Mouse (Mus musculus) G1E-ER4 (cell line): ENCODE data around the gene Adm. TPM values are rescaled to one million over a fixed set of nuclear protein-coding genes. Genes with fewer than 3 reads are reported as not detected.

ENCODE experiments used
- GATA1 ChIP-seq: IDR thresholded peaks from one replicate; pipeline ENCODE4 v1.8.0; 2012; ENCODE audit warnings: low read length, inconsistent platforms
- polyA plus RNA-seq: library from polyadenylated mRNA; stranded (reverse); fragments of >175 nt; gene quantifications from 2 replicates; pipeline ENCODE4 v1.2.3, GENCODE M21; 2012

The Adm gene
- polyA plus RNA-seq, 1 experiment, result not detected

DNA sequence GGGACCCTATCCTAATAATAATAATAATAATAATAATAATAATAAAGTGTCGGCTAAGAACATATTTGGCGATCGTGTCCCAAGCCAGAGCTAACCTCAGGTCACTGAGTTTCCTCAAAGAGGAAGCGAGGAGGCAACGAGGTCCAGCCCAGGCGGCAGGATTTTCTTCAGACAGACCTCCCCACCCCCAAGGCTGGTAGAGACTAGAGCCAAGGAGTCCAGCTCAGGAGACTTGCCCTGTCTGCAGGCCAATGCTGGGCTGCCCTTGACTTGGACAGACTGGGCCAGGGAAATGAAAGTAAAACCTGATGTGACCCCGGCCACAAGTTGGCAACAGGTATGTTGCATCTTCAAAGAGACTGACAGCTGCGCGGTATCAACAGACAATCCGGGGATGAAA lies 2.0 kb upstream of the Adm start:
- no peak for TF ChIP-seq GATA1

DNA sequence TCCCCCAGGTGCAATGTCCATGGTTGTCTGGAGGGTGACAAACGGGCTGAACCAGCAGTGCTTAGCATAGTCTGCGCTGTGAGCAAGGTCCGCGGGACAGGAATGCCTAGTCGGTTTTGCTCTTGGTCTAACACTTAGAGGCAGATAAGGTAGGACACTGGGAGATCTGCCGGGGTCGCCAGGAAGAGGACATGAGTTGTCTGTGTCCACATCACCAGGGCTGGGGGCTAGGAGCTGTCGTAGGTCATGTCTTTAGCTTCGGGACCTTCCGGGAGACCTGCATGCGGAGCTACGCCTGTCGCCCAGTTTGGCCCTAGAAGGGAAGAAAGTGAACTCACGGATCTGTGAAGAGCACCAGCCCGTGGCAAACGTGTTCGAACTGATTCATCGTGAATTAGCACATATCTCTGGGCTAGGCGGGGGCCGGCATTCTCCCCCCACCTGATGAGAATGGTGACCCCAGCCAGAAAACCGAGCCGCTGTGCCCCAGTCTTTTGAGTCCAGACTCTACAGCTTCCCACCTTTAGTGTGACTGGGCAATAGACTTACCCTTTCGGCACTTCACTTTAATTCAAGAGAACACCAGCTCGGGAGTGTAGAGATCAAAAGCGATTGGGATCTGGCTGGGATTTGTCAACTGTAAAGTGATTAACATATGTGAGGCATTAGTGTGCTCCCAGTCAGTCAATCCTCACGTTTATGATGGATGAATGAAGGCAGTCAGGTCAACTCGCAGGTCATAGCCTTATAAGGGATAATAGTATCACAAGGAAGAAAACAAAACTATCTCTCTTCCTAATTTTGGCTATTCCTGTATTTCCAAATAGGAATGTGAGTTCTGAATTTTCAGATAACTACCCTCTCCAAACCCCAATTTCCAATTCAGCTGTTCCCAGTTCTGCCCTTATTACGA lies 1.0 kb upstream of the Adm start:
- TF ChIP-seq GATA1, result no peak

DNA sequence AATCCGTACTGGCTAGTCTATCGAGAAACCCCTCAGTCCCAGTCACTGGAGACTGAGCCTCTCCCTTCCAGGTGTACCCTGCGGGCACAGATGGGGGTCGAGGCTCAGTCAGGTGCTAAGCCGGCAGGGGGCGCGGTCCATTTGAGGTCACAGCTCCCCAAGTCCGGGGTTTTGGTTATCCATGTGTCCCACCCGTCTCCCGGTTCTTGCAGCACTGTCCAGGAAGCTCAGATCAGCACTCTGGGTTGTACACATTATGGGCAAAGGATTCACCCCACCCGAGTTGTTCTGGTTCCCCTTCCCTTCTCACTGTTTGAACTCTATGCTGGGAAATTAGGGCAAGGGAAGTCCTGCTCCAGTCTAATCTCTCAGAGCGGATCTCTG lies 370 bp upstream of the Adm start:
- TF ChIP-seq GATA1, result no peak

DNA sequence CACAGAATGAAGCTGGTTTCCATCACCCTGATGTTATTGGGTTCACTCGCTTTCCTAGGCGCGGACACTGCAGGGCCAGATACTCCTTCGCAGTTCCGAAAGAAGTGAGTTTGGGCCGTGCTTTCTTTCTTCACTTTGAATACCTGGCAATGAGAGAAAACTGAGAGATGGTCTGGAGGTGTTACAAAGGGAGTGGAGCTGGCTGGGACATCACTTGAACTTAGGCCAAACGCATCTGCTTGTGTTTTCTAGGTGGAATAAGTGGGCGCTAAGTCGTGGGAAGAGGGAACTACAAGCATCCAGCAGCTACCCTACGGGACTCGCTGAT lies 776 bp downstream of the Adm start:
- no peak for TF ChIP-seq GATA1

DNA sequence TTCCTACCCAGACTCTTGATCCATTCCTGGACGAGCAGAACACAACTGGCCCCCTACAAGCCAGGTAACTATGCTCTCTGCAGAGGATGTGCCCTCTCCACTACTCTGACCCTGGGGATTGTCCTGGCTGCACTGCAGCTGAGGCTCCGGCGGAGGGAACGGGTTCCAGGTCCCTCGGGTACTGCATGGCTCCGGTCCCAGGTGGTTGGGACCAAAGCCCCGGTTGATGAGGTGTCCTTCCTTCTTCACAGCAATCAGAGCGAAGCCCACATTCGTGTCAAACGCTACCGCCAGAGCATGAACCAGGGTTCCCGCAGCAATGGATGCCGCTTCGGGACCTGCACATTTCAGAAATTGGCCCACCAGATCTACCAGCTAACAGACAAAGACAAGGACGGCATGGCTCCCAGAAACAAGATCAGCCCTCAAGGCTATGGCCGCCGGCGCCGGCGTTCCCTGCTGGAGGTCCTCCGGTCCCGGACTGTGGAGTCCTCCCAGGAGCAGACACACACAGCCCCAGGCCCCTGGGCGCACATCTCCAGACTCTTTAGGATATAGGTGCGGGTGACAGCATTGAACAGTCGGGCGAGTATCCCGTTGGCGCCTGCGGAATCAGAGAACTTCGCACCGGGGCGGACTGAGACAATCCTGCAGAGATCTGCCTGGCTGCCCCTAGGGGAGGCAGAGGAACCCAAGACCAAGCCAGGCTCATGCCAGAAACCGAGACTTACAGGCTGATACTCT lies 1.3 kb downstream of the Adm start:
- TF ChIP-seq GATA1, result no peak

DNA sequence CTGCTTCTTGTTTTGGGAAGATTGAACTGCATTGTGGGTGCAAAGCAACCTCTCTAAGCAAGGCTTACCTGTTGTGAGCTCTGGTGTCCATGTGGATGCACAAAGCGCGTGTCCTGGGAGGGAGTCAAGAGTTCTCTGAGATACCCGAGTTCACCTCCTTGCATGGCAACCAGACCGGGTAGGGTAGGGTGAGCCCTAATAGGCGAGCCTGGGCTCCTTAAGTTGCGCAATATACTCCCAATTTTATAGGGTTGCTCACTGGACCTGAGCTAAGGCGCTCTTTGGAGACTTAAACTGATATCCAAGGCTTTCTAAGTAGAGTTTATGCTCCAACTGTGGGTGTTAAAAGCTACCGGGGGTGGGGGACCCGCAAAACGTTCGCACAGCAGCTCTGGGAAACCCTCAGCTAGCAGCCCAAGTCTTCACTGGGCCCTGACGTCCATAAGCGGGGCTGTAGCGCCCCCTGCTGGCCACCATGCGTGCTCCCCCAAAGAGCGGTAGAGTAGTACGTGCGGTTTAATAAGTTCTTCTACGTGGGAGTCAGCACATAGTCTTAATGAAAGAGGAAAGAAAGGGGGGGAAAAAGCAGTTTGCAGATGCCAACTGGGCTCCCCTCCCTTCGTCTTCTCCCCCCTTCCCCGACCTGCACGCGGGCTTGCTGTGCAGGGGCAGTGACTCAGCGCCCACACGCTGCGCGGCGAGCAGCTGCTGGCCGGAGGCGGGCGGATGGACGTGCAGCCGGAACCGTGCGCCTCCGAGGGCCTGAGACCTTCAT lies 2.6 kb downstream of the Adm start:
- no peak for TF ChIP-seq GATA1

DNA sequence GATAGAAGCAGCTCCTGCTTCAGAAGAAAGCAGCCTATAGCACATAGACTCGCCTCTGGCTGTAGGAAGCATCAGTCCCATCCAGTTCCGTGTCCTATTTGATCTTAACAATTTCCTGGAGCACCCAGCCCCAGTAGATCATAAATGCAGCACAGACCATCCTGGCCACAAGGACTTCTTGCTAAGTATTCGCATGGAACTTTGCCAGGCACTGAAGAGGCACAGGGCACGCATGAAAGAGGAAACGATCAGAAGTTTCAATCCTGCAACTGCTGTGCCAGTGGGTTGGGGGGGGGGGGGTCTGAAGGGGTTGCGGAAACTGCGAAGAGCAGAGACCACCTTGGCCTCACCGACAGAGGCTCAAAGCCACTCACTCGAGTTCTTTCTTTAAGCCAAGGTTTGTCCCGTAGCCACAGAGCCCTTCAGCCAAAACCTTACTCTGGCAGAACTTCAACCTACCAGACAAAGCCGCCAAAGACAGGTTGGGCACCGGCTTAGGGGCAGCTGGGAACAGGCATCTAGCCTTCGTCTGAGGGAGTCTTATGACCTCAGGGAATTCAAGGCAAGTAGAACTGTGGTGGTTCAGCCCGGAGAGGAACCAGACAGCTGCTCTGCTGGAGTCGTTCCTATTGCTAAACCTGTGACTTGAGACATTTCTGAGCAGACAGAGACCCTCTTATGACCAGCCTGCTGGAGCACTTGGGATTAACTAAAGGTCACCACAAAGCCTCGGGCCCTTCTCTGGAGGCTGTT lies 3.9 kb downstream of the Adm start:
- no peak for TF ChIP-seq GATA1

DNA sequence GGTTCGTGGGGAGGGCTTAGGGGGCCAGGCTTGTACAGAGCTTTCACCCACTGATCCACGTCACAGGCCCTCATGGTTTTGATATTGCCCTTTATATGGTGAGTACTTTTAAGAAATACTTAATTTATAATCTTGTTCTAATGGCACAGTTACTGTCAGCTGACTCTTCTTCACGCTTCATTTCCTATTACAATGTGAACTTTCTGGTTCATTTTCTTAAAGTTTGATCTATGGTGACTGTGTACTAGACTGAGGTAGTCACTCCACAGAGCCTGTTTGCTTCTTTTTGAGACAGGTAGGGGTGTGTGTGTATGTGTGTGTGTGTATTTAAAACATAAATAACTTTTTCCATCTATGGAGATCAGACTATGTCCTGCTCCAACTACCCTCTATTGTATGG lies 8.5 kb downstream of the Adm start:
- TF ChIP-seq GATA1, result no peak

DNA sequence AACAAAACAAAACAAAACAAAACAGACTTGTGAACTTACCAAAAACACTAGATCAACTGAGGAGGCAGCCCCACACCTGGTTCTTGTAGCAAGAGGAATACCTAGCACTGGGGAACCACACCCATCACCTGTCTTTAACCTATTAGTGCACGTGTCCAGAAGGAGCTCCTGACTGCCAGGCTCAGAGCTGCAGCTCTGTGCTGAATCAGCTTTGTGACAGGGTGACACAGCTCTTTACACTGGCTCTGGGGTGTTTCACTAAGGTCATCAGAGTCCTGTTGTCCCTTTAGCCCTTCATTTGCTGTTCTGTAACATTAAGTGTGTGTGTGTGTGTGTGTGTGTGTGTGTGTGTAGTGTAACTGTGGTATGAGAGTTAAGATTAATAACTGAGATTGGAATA lies 9.1 kb downstream of the Adm start:
- no peak for TF ChIP-seq GATA1

DNA sequence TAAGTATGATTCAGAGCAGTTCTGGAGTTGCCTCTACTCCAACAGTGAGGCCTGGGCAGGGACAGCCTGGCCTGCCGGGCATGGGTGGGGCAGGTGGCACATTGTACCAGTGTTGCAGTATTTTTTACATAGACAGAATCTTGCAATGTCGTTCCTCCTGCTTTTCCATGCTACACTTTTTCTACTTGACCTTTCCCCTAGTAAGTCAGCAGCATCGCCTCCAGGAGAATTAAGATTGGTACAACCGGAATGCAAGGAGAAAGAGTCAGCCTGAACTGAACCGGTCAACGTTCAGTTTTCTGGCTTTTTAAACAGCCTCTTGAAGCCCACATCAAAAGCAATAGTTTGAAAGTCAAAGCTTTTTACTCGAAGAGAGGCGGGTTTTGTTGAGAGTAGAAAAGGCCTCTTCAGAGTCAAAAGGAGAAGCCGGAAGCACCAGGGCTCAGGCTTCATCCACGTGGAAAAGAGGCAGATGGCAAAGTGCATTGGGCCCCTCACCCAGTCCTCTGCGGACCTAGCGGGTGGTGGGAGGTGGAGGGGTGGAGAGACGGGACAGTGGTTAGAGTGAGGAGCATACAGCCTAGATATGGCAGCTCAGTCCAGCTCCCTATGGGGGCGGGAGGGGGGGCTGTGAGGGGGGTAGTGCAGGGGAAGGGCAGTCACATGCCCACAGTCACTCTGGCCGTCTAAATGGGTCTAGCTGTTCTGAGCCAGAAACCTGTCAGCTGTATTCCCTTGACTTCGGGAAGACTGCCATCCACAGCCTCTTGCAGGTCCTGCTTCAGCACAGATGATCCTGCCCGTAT lies 11.0 kb downstream of the Adm start:
- no peak for TF ChIP-seq GATA1

DNA sequence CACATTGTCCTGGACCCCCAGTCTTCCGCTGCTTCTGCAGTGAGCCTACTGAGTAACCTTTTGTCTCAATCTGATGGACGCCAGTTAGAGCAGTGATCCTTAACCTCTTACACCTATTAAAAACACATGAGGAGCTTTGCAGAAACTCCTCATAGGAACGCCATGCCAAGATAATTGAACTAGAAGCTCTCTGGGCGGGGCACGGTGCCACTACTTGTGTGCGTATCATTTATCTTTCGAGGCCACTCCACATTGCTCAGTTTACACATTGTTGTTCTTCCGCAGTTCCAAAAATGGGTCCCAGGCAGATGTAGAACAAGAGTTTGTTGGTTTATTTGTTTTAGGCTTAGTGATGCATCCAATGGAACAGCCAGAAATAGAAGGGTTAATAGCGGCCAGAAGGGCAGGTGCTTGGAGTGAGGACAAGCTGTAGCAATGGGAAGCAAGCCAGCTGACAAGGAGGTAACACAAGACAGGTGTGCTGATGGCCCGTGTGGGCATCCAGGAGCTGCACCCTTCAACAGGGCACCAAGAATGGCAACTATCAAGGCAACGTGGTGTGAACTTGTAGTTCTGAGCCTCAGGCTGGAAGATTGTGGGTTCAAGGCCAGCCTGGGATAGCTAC lies 11.9 kb downstream of the Adm start:
- TF ChIP-seq GATA1, result no peak

DNA sequence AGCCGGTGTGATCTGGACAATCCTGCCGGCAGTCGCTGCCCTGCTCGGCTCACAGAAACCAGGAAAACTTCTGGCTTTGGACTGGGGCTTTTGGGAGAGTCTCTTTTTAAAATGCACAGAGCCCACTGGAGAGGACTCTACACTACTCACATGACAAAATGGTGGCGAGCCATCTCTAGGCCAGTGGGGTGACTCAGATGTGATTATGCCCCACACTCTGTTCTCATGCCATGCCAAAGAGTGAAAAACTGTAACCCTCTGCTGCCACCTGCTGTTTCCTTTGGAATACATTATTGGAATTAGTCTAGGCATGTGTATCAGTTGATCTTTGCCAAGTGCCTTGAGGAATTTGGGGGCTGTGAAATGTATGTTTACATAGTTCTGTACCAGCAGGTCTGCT lies 17.9 kb downstream of the Adm start:
- no peak for TF ChIP-seq GATA1

DNA sequence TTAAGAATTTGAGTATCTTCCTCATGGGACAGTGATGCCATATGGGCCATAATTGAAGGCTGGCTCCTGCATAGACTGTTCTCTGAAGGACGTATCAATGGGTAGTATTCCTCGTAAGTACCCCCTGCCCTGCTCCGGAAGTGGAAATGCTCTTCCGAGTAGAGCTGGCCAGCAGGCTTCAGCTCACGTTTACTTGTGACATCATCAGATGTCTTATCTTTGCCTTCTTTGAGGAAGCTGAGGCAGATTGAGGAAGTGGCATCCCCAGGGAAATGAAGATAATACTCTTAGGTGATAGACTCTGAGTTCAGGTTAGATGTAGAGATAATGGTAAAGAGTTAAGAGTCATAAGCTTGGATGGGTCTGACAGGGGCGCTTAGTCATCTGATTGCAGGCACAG lies 18.4 kb downstream of the Adm start:
- TF ChIP-seq GATA1, result no peak
